Mouse (Mus musculus): Measurements from ENCODE around the gene Igf2r. TPM values are rescaled to one million over a fixed set of nuclear protein-coding genes. Genes with fewer than 3 reads are reported as not detected.

Igf2r gene
- total and polyA plus RNA-seq, 3 experiments = 25.6 to 61.8 (median 34.6) TPM

GRCm38 (mm10) chr17:12724767-12725744 is 44.4 kb downstream of the Igf2r start:
- no peak for TF ChIP-seq SMC3 (IDR thresholded peaks at IDR 0.05; ENCODE audit: low read depth, low read length)
- TF ChIP-seq POLR2AphosphoS2 (IDR thresholded peaks at IDR 0.05; ENCODE audit: low read depth, low read length) = no peak
- TF ChIP-seq ELF1 (IDR thresholded peaks at IDR 0.05; ENCODE audit: low read depth, low read length) = no peak
- no peak for TF ChIP-seq NRF1 (IDR thresholded peaks at IDR 0.05; ENCODE audit: low read depth, low read length)
- no peak for TF ChIP-seq HCFC1 (IDR thresholded peaks at IDR 0.05; ENCODE audit: low read depth, low read length)
- TF ChIP-seq MAFK (IDR thresholded peaks at IDR 0.05; ENCODE audit: insufficient replicate concordance, low read length) = no peak
- TF ChIP-seq CTCF (conservative IDR thresholded peaks at IDR 0.05 in 1 of 2, IDR thresholded peaks at IDR 0.05 in 1 of 2; ENCODE audit: low read depth in 2 of 2, low read length in 2 of 2) = no peak
- TF ChIP-seq USF1 (IDR thresholded peaks at IDR 0.05; ENCODE audit: low read depth, low read length) = no peak
- TF ChIP-seq BHLHE40 (IDR thresholded peaks at IDR 0.05; ENCODE audit: low read depth, low read length) = no peak
- no peak for TF ChIP-seq KAT2A (IDR thresholded peaks at IDR 0.05; ENCODE audit: insufficient replicate concordance, low read length)
- no peak for TF ChIP-seq GABPA (IDR thresholded peaks at IDR 0.05; ENCODE audit: insufficient replicate concordance, low read depth, low read length)
- TF ChIP-seq SIN3A (IDR thresholded peaks at IDR 0.05; ENCODE audit: low read length) = no peak
- TF ChIP-seq NELFE (IDR thresholded peaks at IDR 0.05; ENCODE audit: low read depth, low read length) = no peak
- no peak for TF ChIP-seq ZC3H11A (IDR thresholded peaks at IDR 0.05; ENCODE audit: low read depth, low read length)
- no peak for TF ChIP-seq POLR2A (IDR thresholded peaks at IDR 0.05; ENCODE audit: low read depth, low read length)
- no peak for TF ChIP-seq RCOR1 (conservative IDR thresholded peaks at IDR 0.05; ENCODE audit: low read depth, low read length)
- no peak for TF ChIP-seq CHD2 (IDR thresholded peaks at IDR 0.05; ENCODE audit: low read length)
- no peak for TF ChIP-seq ZNF384 (IDR thresholded peaks at IDR 0.05; ENCODE audit: low read depth, low read length)
- no peak for TF ChIP-seq E2F4 (IDR thresholded peaks at IDR 0.05; ENCODE audit: insufficient replicate concordance, low read depth, low read length)
- TF ChIP-seq ZKSCAN1 (IDR thresholded peaks at IDR 0.05; ENCODE audit: borderline replicate concordance, low read depth, low read length) = no peak
- H3K36me3 ChIP-seq (replicated peaks in 1 of 2; ENCODE audit: control insufficient read depth in 1 of 2, insufficient read depth in 1 of 2, low read length in 1 of 2) = peaks cover 38 to 79% of the 10 kb centered on the region in 2 experiments

More at GRCm38 (mm10) chr17:12724767-12725744, 44.4 kb downstream of the Igf2r start:
- H3K9me3 ChIP-seq (replicated peaks; ENCODE audit: low read length) = no peaks in the 10 kb centered on the region
- dilution Hi-C loops (cut with MboI; ENCODE audit: extremely low pct_ligation_motif_present, extremely low pct_unique_long_range_greater_than_20kb, low sequenced_read_pairs) = no loop called here
- in situ Hi-C loops (cut with MboI; ENCODE audit: low pct_ligation_motif_present, low pct_unique_long_range_greater_than_20kb, low sequenced_read_pairs) = loop anchor here (5.0 kb wide), 1 partner anchor 82 kb away; no protein-coding TSS in a partner anchor
- no peak overlapping the region for H3K9ac ChIP-seq (ENCODE audit: insufficient read depth, low read depth)
- no peaks in the 10 kb centered on the region for H3K27me3 ChIP-seq (replicated peaks)
- H3K4me3 ChIP-seq (replicated peaks in 1 of 3; ENCODE audit: low read depth in 2 of 3, low read length in 2 of 3, poor library complexity in 1 of 3) = no peak overlapping the region
- DNase-seq (ENCODE audit: extremely low read depth) = no peak
- 0 out of 4 replicates have a peak, but pooled peaks cover 0 to 3% of the 10 kb centered on the region in 2 experiments for H3K4me1 ChIP-seq (ENCODE audit: control insufficient read depth in 1 of 2, insufficient read depth in 2 of 2)
- H3K4me2 ChIP-seq (ENCODE audit: insufficient read depth, low read depth, poor library complexity, severe bottlenecking) = no peak overlapping the region
- H3K79me2 ChIP-seq (replicated peaks; ENCODE audit: control insufficient read depth, extremely low read depth, insufficient read depth, poor library complexity, severe bottlenecking) = no peaks in the 10 kb centered on the region
- no peak overlapping the region for H3K27ac ChIP-seq (ENCODE audit: insufficient read depth, low read depth)
